Mouse (Mus musculus): ENCODE data around the gene Dip2b. TPM values are rescaled to one million over a fixed set of nuclear protein-coding genes. Genes with fewer than 3 reads are reported as not detected.
A peak's percentile ranks its signal among the peaks of the same experiment; 100 is the strongest.

The Dip2b gene
- polyA plus RNA-seq, 2 experiments: 2.0 to 2.8 TPM

- ATAC-seq (ENCODE audit: insufficient read depth): no peak
- H3K4me1 ChIP-seq (replicated peaks; ENCODE audit: control insufficient read depth in 2 of 2, insufficient read depth in 2 of 2, low read length in 1 of 2): no peaks in the 10 kb centered on the region
- no peak overlapping the region for H3K9ac ChIP-seq (replicated peaks)
- no peak for DNase-seq (ENCODE audit: low read depth in 3 of 3, low spot score in 3 of 3)
- H3K27me3 ChIP-seq (ENCODE audit: control insufficient read depth, insufficient read depth, low read length): no peaks in the 10 kb centered on the region
- H3K27ac ChIP-seq: no peak overlapping the region
- H3K4me3 ChIP-seq (ENCODE audit: insufficient read depth in 1 of 2, low read depth in 2 of 2, low read length in 2 of 2): no peak overlapping the region
- WGBS (ENCODE audit: insufficient replicate concordance): 81% methylated on average over 11 of the region's 11 CpGs
- no peak overlapping the region for H3K4me2 ChIP-seq (ENCODE audit: low read depth)
- TF ChIP-seq CTCF (IDR thresholded peaks at IDR 0.05; ENCODE audit: low read depth): 0 out of 2 replicates have a peak, but pooled peaks have one; percentile 14
- no peak for TF ChIP-seq EP300 (IDR thresholded peaks at IDR 0.05; ENCODE audit: low read depth)
- H3K9me3 ChIP-seq (ENCODE audit: control insufficient read depth, low read length): no peaks in the 10 kb centered on the region
- no peaks in the 10 kb centered on the region; the same call in 1 of the 2 replicates for H3K36me3 ChIP-seq (replicated peaks; ENCODE audit: control insufficient read depth, insufficient read depth, low read depth)
These were observed 160.7 kb downstream of the Dip2b start for GRCm38 (mm10) chr15:100198983-100199745.

GRCm38 (mm10) chr15:100199790-100200189 lies 161.3 kb downstream of the Dip2b start:
- Histone ChIP-seq H3K4me2 (ENCODE audit: low read depth) (no peak overlapping the region), H3K4me3 (ENCODE audit: insufficient read depth in 1 of 2, low read depth in 2 of 2, low read length in 2 of 2) (no peak overlapping the region), H3K9ac (replicated peaks) (no peak overlapping the region), H3K9me3 (ENCODE audit: control insufficient read depth, low read length) (no peaks in the 10 kb centered on the region), H3K4me1 (replicated peaks; ENCODE audit: control insufficient read depth in 2 of 2, insufficient read depth in 2 of 2, low read length in 1 of 2) (no peaks in the 10 kb centered on the region), H3K27ac (no peak overlapping the region), H3K36me3 (replicated peaks; ENCODE audit: control insufficient read depth, insufficient read depth, low read depth) (no peaks in the 10 kb centered on the region; the same call in 1 of the 2 replicates), H3K27me3 (ENCODE audit: control insufficient read depth, insufficient read depth, low read length) (no peaks in the 10 kb centered on the region)
- TF ChIP-seq EP300 (IDR thresholded peaks at IDR 0.05; ENCODE audit: low read depth) (no peak), CTCF (IDR thresholded peaks at IDR 0.05; ENCODE audit: low read depth) (no peak)
- DNase-seq (ENCODE audit: low read depth in 3 of 3, low spot score in 3 of 3) (no peak), ATAC-seq (ENCODE audit: insufficient read depth) (no peak)
- 69% methylated on average over 3 of the region's 3 CpGs for WGBS (ENCODE audit: insufficient replicate concordance)

GRCm38 (mm10) chr15:100201806-100202205 lies 163.3 kb downstream of the Dip2b start:
- no peaks in the 10 kb centered on the region for H3K9me3 ChIP-seq (ENCODE audit: control insufficient read depth, low read length)
- H3K36me3 ChIP-seq (replicated peaks; ENCODE audit: control insufficient read depth, insufficient read depth, low read depth): no peaks in the 10 kb centered on the region; the same call in 1 of the 2 replicates
- DNase-seq (ENCODE audit: low read depth in 3 of 3, low spot score in 3 of 3): no peak
- H3K4me1 ChIP-seq (replicated peaks; ENCODE audit: control insufficient read depth in 2 of 2, insufficient read depth in 2 of 2, low read length in 1 of 2): no peaks in the 10 kb centered on the region
- no peak overlapping the region for H3K27ac ChIP-seq
- no peak overlapping the region for H3K4me2 ChIP-seq (ENCODE audit: low read depth)
- H3K4me3 ChIP-seq (ENCODE audit: insufficient read depth in 1 of 2, low read depth in 2 of 2, low read length in 2 of 2): no peak overlapping the region
- ATAC-seq (ENCODE audit: insufficient read depth): no peak
- H3K27me3 ChIP-seq (ENCODE audit: control insufficient read depth, insufficient read depth, low read length): no peaks in the 10 kb centered on the region
- no peak overlapping the region for H3K9ac ChIP-seq (replicated peaks)
- WGBS (ENCODE audit: insufficient replicate concordance): 68% methylated on average over 3 of the region's 3 CpGs
- TF ChIP-seq CTCF (IDR thresholded peaks at IDR 0.05; ENCODE audit: low read depth) (no peak), EP300 (IDR thresholded peaks at IDR 0.05; ENCODE audit: low read depth) (no peak)

- Histone ChIP-seq H3K4me2 (ENCODE audit: low read depth) (no peak overlapping the region), H3K4me1 (replicated peaks; ENCODE audit: control insufficient read depth in 2 of 2, insufficient read depth in 2 of 2, low read length in 1 of 2) (no peaks in the 10 kb centered on the region), H3K36me3 (replicated peaks; ENCODE audit: control insufficient read depth, insufficient read depth, low read depth) (no peaks in the 10 kb centered on the region; the same call in 1 of the 2 replicates), H3K27ac (no peak overlapping the region), H3K4me3 (ENCODE audit: insufficient read depth in 1 of 2, low read depth in 2 of 2, low read length in 2 of 2) (no peak overlapping the region), H3K9me3 (ENCODE audit: control insufficient read depth, low read length) (no peaks in the 10 kb centered on the region), H3K9ac (replicated peaks) (no peak overlapping the region), H3K27me3 (ENCODE audit: control insufficient read depth, insufficient read depth, low read length) (no peaks in the 10 kb centered on the region)
- no peak for ATAC-seq (ENCODE audit: insufficient read depth)
- TF ChIP-seq EP300 (IDR thresholded peaks at IDR 0.05; ENCODE audit: low read depth) (no peak), CTCF (IDR thresholded peaks at IDR 0.05; ENCODE audit: low read depth) (no peak)
- 85% methylated on average over 4 of the region's 4 CpGs for WGBS (ENCODE audit: insufficient replicate concordance)
- no peak for DNase-seq (ENCODE audit: low read depth in 3 of 3, low spot score in 3 of 3)
These were observed 164.1 kb downstream of the Dip2b start for GRCm38 (mm10) chr15:100202431-100203015.

GRCm38 (mm10) chr15:100204574-100204973 lies 166.1 kb downstream of the Dip2b start:
- ATAC-seq (ENCODE audit: insufficient read depth) (no peak), DNase-seq (ENCODE audit: low read depth in 3 of 3, low spot score in 3 of 3) (no peak)
- Histone ChIP-seq H3K9ac (replicated peaks) (no peak overlapping the region), H3K36me3 (replicated peaks; ENCODE audit: control insufficient read depth, insufficient read depth, low read depth) (no peaks in the 10 kb centered on the region), H3K4me1 (replicated peaks; ENCODE audit: control insufficient read depth in 2 of 2, insufficient read depth in 2 of 2, low read length in 1 of 2) (no peaks in the 10 kb centered on the region), H3K4me2 (ENCODE audit: low read depth) (no peak overlapping the region), H3K27me3 (ENCODE audit: control insufficient read depth, insufficient read depth, low read length) (no peaks in the 10 kb centered on the region), H3K4me3 (ENCODE audit: insufficient read depth in 1 of 2, low read depth in 2 of 2, low read length in 2 of 2) (no peak overlapping the region), H3K9me3 (ENCODE audit: control insufficient read depth, low read length) (no peaks in the 10 kb centered on the region), H3K27ac (no peak overlapping the region)
- WGBS (ENCODE audit: insufficient replicate concordance): 83% methylated on average over 1 of the region's 1 CpGs
- TF ChIP-seq CTCF (IDR thresholded peaks at IDR 0.05; ENCODE audit: low read depth) (no peak), EP300 (IDR thresholded peaks at IDR 0.05; ENCODE audit: low read depth) (no peak)
